In the genomic region with DNA sequence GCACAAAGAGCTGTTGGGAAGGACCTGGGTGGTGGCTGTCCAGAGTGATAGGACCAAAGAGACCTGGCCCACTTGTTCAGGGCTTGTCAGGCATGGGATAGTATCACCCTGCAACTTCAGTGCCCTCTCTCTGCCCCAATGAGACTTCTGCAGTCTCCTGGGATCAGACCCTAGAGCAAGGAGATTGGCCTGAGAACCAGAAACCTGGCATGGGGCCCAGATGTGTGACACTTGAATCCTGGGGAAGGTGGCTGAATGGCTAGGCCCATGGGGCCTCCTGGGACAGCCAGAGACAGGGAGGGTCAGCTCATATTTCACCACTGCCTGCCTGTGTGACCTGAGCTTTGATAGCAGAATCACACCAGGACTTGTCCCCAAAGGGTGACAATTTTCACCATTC, we compare ENCODE assay signal across 24 mouse cellular contexts. TPM values are rescaled to one million over a fixed set of nuclear protein-coding genes. Genes with fewer than 3 reads are reported as not detected.
"Had no signal": no experiment of that assay in that cellular context is flagged by ENCODE, and none has a peak within 500 bp of the region (broad histone marks: within the 10 kb centered on the region; RNA-seq: fewer than 3 reads in every experiment).

No protein-coding gene starts in this region.

- H3K4me3 ChIP-seq: kidney, embryonic 15.5 days; limb, embryonic 12.5 days; limb, embryonic 15.5 days; megakaryocyte, embryonic 14.5 days; midbrain, embryonic 10.5 days; midbrain, embryonic 13.5 days; myocyte; neural tube, embryonic 13.5 days had no signal

- DNase-seq: kidney, postnatal 10 days; kidney, postnatal 36 days; left cerebral cortex, postnatal 4 days; liver, postnatal 0 days; lung, postnatal 36 days; retina, postnatal 1 day; right cerebral cortex, postnatal 25 days; thymus, adult 18-20 months; thymus, postnatal 36 days had no signal

- H3K9me3 ChIP-seq: kidney, embryonic 15.5 days; limb, embryonic 12.5 days; limb, embryonic 15.5 days; megakaryocyte, embryonic 14.5 days; midbrain, embryonic 10.5 days; midbrain, embryonic 13.5 days; neural tube, embryonic 13.5 days had no signal

- H3K36me3 ChIP-seq: kidney, embryonic 15.5 days; limb, embryonic 12.5 days; limb, embryonic 15.5 days; midbrain, embryonic 10.5 days; midbrain, embryonic 13.5 days; neural tube, embryonic 13.5 days had no signal

- H3K4me2 ChIP-seq: kidney, embryonic 15.5 days; limb, embryonic 12.5 days; limb, embryonic 15.5 days; liver, embryonic 11.5 days; midbrain, embryonic 13.5 days; neural tube, embryonic 13.5 days had no signal

- ATAC-seq: liver, postnatal 0 days; midbrain, embryonic 13.5 days; midbrain, embryonic 16.5 days had no signal

- H3K4me1 ChIP-seq: kidney, embryonic 15.5 days; limb, embryonic 12.5 days; limb, embryonic 15.5 days; megakaryocyte, embryonic 14.5 days; neural tube, embryonic 13.5 days had no signal

- H3K27ac ChIP-seq: kidney, embryonic 15.5 days; limb, embryonic 12.5 days; limb, embryonic 15.5 days; liver, embryonic 14.5 days; midbrain, embryonic 10.5 days; midbrain, embryonic 13.5 days; neural tube, embryonic 13.5 days had no signal

- H3K27me3 ChIP-seq: kidney, embryonic 15.5 days; limb, embryonic 12.5 days; limb, embryonic 15.5 days; midbrain, embryonic 13.5 days; neural tube, embryonic 13.5 days had no signal

- H3K9ac ChIP-seq: kidney, embryonic 15.5 days; limb, embryonic 12.5 days; limb, embryonic 15.5 days; liver, embryonic 14.5 days; liver, postnatal 0 days; midbrain, embryonic 13.5 days; neural tube, embryonic 13.5 days had no signal

RNA-seq across cellular contexts. Expression of gene Crhr1, which starts 41.9 kb away (rescaled TPM):
- total RNA-seq: monocyte, adult 5-6 weeks; neutrophil, adult 5-6 weeks had no signal
- polyA plus RNA-seq: limb, embryonic 15.5 days; liver, embryonic 11.5 days; liver, embryonic 14.5 days; liver, postnatal 0 days; lung, embryonic 16.5 days; myocyte; small intestine, adult 2 months had no signal
